Mouse (Mus musculus) T-helper 17 cell (primary cell): ENCODE measurements around the gene Bbs1.

Experiments used
- in situ Hi-C, 2 experiments: fragments of 300-600 bp; cut with MboI, MseI; formaldehyde crosslinking; loops; 1 replicate in 1 of 2; 2 replicates in 1 of 2; pipeline ENCODE4 v1.15.1; 2025; ENCODE audit warnings: high pct_unique_total_duplicates in 2 of 2

The Bbs1 gene

GRCm38 (mm10) chr19:4838526-4839140 is 67.8 kb downstream of the Bbs1 start:
- in situ Hi-C loops, result no loop called here

DNA sequence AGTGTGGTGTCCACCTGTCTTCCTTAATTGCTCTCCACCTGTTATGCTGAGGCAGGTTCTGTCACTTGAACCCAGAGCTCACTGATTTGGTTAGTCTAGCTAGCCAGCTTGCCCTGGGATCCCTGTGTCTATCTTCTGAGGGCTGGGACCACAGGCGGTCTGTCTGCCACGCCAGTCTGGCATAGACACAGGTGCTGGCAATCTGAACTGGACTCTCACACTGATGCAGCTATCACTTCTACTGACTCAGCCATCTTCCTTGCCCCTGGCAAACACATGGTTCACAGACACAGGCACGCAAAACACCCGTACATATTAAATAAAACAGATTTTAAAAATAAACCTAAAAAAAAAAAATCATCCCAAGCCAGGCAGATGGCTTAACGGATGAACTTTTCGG is 69.4 kb downstream of the Bbs1 start:
- in situ Hi-C loops, result no loop called here
